Mouse (Mus musculus) liver (tissue): ENCODE data around the gene Rita1.

Source experiments
- DNase-seq: peaks from one replicate; pipeline ENCODE4 v3.0.0-alpha.2; 2020; ENCODE audit warnings: mixed read lengths

Gene Rita1

DNA sequence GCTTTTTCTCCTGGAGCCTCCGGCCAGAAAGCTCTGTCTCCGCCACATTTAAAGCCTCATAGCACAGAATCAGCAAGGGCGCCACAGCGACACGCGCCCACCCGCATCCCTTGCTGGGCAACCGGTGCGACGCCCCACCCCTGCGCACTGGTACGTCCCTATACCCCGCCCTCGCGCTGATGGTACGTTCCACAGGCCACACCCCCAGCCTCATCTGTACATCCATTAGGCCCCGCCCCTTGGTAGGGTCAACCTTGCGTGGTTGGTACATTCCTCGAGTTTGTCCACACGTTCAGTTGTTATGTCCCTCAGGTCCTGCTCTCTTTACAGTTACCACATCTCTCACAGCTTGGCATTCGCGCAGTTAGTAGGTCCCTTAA is at the start of gene Rita1, which contains the start of gene Ddx54:
Gene Rita1 (minus strand): TSS at position 148 of the 380 bp plus-strand sequence.
Gene Ddx54 (plus strand): TSS at position 298 of the 380 bp plus-strand sequence.
- peak; percentile 97 for DNase-seq

DNA sequence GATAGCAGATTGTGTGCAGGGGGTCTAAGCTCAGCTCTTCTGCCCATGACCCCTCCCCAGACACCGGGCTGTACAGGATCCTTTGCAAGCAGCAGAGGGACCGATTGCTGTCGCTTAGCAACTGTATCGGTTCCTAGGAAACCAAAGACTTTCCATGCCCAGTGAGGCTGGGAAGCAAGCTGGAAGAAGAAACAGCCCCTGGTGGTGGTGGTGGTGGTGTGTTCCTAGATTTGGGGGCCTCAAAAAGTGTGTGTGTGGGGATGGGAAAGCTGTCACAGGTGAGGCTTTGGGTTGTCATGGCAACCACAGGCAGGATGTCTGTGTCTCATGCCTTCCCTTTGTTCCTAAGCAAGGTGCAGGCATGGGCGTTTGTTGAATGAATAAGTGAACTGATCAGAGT is 48.4 kb upstream of the Rita1 start:
- DNase-seq, result no peak

DNA sequence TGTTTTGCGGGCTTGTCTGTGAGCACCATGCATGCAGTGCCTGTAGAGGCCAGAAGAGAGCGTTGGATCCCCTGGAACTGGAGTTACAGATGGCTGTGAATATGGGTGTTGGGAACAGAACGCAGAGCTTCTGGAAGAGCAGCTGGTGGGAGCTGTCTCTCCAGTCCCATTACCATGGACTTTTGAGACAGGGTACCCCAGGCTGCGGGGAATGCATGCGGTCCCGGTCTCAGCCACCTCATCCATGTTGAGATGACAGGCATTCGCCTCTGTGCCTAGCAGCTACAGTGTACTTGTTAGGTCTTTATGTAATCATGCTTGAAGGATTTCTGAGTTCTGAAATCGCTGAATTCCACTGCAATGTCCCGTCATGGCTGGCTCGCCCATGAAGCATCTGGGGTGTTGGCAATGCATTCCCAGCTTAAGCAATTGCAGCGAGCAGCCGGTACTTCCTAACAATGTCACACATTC is 43.9 kb upstream of the Rita1 start:
- no peak for DNase-seq

DNA sequence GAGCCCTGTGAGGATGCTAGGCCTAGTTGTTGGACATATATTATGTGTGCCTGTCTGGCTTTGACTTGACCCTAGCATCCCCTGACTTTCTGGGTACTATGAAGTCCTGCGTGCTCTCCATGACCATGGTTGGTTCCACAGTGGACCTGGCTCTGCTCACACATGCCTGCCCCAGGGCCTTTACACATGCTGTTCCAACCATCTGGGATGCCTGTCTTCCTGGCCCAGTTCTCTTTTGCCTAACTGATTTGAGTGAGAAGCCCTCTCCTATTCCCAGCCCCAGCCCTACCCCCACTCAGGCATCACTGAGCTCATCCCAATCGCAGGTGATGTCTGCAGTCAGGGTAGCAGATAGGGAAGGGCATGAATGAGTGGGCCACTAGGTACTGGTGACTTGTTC is 41.5 kb upstream of the Rita1 start:
- no peak for DNase-seq

DNA sequence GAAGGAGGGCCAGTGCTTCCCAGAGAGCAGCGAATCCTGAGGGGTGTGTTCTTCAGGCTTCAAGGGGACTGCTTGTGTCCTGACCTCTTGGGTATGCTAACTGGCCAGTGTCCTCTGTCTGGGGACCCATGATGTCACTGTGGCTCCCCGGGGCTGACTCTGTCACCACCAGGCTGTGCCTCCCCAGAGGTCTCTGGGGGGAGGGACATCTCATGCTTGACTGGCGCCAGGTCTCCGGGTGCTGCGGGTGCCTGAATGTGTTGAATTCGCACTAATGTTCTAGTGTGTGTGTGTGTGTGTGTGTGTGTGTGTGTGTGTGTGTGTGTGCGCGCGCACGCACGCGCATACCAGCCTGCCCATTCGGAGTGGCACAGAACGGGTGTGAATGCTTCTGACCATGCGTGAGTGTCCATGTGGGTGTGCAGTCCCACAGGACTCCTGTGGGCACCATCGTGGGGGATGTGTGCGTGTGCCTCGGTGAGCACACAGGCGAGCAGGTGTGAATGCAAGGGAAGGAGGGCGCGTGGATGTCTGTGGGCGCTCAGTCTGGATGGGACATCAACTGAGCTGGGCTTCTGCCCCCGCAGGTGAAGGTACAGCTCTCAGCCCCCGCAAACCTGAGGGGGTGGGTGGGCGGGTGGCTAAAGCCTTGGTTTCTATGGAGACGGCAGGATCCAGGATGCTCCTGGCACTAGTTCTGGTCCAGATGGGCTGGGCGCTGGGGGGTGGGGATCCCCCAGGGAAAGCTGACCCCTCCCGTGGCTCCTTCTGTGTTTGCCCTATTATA is 40.7 kb upstream of the Rita1 start:
- no peak for DNase-seq

DNA sequence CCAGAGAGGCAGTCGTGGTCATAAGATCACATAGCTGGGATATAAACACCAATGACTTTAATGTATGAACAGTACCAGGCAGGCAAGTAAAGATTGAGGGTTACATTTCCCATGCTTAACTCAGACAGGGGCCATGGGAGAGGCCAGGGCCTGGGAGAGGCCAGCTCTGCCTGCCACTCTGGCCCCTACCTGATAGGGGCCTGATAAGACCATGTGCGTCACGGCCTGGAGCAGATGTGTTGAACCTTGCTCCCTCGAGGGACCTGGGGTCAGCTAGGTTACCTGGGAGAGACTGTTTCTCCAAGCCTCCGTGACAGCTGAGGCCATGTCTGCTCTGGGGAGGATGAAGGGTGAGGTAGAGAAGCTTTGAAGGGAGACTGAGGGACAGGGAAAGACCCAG is 38.8 kb upstream of the Rita1 start:
- DNase-seq, result no peak

DNA sequence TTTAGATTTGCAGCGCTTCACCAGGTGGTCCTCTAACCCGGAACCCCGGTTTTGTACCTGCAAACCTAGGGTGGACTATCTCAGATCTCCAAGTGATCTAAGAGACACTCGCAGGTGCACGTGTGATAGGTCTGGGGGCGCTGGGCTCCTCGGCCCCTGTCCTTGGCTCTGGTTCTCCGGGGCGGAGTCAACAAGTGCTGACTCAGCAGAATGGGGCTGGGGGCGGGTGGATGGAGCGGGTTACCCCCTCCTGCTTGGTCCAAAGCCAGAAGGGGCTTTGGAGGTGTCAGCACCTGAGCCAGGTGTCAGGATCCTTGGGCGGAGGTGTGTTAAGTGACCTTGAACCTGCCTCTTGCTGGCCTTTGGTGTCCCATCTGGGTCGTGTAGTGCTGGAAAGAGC is 37.5 kb upstream of the Rita1 start:
- no peak for DNase-seq

DNA sequence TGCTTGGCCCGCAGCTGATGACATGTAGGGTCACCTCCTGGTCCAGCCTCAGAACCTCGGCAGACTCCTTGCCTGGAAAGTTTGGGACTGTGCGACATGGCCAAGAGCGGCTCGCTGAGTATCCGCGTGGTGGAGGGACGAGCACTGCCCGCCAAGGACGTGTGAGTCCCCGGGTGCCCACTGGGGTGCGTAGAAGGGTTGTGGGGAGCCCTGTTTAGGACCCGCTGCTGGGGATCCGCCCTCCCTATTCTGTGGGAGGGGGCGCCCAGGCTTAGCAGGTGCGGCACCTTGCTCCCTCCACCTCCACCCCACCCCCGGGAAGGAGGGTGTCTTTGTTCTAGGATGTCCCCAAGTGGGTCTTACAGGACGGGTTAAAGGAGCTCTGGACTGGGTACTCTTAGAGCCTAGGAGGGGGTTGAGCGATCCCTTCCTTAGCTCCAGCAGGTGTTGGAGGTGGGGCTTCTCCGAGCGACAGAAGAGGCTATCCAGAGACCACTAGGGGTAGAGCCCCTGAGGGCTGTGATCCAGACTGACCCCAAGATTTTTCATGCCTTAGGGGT is 37.1 kb upstream of the Rita1 start:
- DNase-seq, result no peak

DNA sequence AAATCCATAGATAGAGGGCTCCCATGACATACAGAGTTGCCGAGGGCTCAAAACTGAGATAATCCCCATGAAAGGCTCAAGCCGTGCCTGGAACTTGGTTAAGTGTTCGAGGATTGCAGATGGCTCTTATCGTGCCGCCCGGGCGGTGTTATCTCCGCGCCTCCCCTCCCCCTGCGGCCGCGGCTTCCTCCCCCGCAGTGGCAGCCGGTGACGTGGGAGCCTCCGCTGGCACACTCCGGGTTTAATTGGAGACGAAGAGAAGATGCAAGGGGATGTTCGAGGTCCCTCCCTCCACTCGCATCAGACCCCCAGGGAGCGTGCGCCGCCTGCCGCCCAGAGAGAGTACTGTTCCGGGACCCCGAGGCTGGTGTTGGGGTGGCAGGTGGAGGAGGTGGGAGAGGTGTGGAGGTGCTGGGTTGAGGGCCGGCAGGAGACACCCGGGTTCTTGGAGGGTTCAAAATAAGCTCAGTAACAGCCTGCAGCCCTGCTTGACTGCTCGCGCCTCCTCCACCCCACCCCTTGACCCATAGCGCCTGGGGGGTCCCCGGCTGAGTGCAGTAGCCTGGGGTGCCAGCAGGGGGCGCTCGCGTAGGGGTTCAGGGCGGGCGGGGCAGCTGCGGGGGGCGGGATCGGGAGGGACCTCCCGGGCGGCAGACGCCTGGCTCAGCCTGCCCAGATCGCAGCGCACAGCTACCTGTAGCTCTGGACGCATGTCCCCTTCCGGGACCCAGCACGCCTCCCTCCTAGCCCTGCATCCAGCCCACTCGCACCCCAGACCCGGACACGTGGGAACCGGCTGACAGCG is 36.4 kb upstream of the Rita1 start, which contains the start of gene Rasal1:
Gene Rasal1 (plus strand): TSS at position 244 of the 805 bp plus-strand sequence.
- peak; percentile 73 for DNase-seq

DNA sequence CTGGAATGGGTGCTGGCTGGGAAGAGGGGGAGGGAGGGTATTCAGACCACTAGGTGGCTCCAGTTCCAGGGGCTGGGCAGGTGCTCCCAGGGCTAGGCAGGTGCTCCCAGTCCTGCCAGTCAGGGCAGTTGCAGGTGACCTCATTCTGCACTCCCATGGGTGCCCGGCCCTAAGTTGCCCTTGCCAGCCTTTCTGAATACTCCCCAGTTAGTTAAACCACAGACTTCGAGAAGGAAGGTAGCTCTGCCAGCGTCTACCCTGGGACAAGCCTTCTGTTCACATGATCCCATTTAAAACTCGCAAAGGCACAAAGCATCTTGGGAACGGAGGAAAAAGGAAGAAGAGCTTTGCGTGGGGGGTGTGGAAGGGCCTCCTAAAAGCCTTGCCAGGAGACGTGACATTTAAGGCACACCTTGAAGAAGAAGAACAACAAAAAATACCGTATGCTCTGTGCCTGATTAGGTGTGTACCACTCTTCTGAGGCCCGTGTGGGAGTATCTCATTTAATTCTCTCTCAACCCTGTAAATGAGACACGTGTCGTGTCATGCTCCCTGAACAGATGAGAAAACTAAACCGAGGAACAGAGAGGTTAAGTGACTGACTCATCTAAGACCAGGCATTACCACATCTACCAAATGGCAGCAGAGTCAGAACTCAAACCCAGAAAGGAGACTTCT is 35.6 kb upstream of the Rita1 start:
- DNase-seq, result no peak

DNA sequence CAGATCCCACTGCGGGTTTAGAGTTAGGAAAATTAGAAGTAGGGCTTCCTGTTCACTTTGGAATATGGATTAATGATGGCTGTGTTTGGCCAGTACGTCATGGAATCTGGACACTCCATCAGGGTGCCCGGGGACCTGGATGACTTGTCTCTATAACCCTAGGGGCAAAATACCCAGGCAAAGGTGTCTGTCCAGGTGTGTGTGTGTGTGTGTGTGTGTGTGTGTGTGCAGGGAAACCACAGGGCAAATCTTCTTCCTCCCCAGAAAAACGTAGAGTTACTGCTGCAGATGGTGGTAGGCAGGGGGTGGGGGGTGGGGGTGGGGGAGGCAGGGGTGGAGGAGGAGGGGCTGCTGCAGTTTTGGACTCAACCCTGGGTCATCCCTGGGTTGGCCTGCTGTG is 35.0 kb upstream of the Rita1 start:
- no peak for DNase-seq

DNA sequence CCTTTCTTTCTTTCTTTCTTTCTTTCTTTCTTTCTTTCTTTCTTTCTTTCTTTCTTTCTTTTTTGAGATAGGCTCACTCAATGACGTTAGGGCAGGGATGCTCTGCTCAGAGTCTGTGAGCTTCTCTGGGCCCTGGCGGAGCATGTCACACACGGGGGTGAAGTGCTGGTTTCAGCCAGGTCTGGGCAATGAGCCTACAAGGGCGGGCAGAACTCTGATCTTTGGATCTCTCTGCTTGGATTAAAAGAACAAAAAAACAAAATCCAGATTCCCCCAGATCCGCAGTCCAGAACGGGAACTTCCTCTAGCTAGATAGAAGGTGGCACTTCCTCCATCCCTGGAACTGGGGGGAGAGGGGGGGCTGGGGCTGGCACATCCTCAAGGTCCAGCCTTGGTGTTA is 33.5 kb upstream of the Rita1 start:
- DNase-seq, result no peak

DNA sequence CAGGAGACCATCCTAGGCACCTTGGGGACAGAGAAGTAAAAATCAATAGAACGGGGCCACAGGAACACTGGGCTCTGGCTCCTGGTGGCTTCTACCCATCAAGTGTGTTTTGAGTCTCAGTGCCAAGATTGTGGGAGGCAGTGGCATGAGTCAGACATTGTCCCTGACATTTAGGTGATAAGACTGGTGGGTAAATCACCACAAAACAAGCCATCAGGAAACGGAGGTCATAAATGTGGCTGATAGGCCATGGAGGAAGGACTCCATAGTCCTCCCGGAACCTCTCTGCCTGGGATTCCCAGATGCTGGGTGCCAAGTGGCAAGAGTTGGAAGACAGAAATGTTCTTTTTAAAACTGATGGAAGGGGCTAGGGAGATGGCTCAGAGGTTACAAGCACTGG is 31.8 kb upstream of the Rita1 start:
- no peak for DNase-seq

DNA sequence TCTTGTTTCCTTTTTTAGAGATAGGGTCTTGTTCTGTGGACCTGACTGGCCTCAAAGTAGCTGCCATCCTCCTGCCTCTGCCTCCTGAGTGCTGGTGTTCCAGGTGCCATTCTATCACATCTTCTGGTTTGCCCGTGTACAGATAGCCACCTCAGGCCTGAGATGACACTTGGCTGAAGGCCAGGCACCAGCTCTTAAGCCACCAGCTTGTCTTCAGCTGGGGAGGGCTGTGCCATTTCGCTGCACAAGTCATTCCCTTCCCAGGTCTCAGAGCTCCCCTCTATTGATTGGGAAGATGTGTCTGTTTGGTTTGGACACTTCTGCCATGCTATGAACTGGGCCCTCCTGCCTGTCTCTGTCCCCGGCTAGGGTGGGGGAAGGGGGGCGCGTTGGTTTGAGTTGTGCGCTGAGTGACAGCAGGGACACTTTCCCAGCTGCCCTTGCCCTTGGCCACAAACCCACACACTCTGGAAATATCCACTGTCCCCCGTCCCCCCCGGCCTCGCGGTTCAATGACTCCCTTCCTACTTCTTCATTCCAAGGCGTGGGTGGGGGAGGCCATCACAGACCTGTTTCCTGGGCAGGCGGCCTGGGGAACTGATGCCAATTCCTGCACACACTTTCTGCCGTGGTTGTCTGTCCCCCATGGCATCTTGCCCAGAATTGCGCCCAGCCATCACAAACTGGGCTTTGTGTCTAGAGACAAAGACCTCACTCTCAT is 31.1 kb upstream of the Rita1 start:
- no peak for DNase-seq

DNA sequence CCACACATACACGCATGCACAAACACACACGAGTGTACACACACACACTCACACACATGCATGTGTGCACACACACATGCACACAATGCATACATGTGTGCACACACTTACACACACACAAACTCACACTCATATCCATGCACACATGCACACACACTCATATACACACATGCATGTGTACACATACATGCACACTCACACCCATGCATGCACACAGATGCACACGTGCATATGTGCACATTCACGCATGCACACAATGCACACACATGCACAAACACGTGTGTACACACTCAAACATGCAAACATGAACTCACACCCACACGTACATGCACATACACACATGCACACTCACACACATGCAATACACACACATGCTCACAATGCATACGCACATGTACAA is 27.7 kb upstream of the Rita1 start:
- no peak for DNase-seq

DNA sequence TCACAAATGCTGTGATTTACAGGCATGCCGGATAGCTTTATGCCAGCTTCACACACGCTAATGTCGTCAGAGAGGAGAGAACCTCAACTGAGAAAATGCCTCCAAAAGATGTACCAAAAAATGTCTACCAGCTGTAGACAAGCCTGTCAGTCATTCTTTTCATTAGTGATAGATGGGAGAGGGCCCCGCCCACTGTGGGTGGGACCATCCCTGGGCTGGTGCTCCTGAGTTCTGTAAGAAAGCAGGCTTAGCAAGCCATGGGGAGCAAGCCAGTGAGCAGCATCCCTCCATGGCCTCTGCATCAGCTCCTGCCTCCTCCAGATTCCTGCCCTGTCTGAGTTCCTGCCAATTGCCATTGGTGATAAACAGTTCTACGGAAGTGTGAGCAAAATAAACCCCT is 23.2 kb upstream of the Rita1 start:
- no peak for DNase-seq

DNA sequence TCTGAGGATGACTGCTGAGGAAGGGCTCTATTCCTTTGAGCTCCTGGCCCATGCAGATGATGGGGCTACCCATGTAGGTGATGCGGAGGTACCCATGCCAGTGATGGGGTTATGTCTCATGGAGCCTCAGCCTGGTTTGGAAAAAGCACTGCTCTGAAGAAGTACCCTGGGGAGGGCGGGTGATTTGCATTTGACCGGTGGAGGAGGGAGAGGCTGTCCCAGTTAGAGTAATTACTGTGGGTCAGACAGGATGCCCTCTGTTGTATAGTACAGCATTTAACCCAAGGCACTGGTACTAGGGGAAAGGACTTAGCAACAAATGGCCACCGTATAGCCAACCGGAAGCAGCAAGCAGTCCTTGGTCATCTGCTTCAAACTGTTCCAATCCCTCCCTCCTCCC is 22.5 kb upstream of the Rita1 start:
- no peak for DNase-seq

DNA sequence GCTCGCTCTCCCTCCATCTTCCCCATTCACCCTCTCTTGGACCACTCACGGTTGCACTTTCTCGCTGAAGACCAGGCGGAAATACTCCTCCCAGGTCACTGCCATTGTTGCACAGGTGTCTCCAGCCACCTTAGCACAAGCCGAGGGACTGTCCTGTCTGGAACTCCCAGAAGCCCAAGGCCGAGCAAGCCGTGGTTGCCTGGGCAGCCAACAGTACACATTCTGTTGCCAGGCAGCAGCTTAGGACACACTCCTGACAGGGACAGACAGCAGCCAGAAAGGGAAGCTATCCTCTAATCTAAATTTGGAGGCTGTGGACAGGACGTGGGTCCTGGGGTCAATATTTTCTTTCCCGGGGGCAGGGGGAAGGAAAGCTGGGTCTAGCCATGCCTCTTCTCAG is 21.7 kb upstream of the Rita1 start, which contains the start of gene Cfap73:
Gene Cfap73 (minus strand): TSS at position 105 of the 400 bp plus-strand sequence.
- DNase-seq, result no peak

DNA sequence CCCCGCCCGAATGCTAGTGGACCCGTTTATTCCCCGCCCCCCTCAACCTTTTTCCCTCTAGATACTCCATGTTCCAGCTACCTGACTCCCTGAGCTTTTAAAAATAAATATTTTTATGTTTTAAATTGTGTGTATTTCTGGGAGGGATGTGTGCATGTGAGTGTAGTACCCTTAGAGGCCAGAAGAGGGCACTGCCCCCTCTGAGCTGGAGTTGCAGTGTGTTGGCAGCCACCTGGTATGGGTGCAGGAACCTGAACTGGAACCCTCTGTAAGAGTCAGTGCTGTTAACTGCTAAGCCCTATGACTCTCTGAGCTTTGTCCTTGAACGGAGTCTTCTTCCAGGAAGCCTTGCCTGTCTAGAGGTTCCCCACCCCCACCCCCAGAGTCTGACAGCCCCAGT is 19.5 kb upstream of the Rita1 start:
- no peak for DNase-seq

DNA sequence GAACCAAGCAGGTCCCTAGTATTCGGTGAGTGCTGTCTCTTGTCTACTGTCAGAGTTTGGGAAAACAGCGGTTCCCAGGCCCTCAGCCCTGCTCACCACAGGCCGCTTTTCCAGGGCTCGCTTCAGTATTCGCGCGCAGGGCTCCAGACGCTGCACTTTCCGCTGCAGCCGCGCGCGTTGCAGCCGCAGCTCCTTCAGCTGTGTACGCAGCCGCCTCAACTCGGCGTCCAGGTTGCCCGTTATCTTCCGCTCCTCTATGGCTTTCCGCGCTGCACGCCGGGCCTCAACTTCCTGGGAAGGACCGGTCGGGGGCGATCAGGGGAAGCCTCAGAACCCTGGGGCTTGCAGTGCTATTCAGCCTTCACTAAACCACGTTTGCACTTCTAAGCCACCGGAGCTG is 18.7 kb upstream of the Rita1 start:
- DNase-seq, result no peak

DNA sequence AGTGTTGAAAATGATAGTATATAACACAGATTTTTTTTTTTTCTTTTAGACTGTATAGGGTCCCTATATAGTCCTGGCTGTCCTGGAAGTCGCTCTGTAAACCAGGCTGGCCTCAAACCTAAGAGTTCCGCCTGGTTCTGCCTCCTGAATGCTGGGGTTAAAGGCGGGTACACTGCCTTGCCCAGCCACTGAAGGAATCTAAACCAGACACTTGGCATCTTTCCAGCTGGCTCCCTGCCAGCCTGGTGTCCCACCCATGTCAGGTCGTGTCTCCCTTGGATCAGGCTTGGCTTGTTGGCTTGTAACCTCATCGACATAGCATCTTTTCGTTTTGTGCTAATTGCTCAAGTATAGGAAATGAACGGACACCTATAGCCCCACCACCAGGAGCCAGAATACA is 16.2 kb upstream of the Rita1 start:
- no peak for DNase-seq
